Mouse (Mus musculus): ENCODE measurements around the gene Gm13304.
"Not testable (repeated sequence)": the region's sequence is repeated elsewhere in the genome, so short reads cannot be mapped to it uniquely, and the experiment has no call there.

GRCm38 (mm10) chr4:42153136-42153535 is 38.5 kb downstream of the Gm13304 start, which contains the start of gene Gm13306:
- not testable (repeated sequence) for TF ChIP-seq CTCF (IDR thresholded peaks at IDR 0.05; ENCODE audit: low read depth, low read length); POLR2A (IDR thresholded peaks at IDR 0.05; ENCODE audit: borderline replicate concordance, low read depth, low read length)

Data from bone marrow macrophage, adult 2 months (primary cell).